Mouse (Mus musculus) intestine, postnatal 0 days (tissue): ENCODE measurements around the gene Kcnq5. TPM values are rescaled to one million over a fixed set of nuclear protein-coding genes. Genes with fewer than 3 reads are reported as not detected.

ENCODE experiments used
- ATAC-seq: fragments of 200-750 bp; cut with Nextera tagmentation; 2 replicates; pipeline ENCODE4 v1.8.0; 2017; ENCODE audit warnings: mild to moderate bottlenecking, moderate TSS enrichment, moderate library complexity
- H3K27ac ChIP-seq: fragments of 300-500 bp; sonication (generic); 2 replicates; pipeline ENCODE4 v1.5.1; 2014; ENCODE audit warnings: mild to moderate bottlenecking, low read depth, low read length, moderate library complexity
- H3K27me3 ChIP-seq: fragments of 300-500 bp; sonication (generic); replicated peaks from 2 replicates; pipeline ENCODE4 v1.6.1; 2014; ENCODE audit warnings: low read length, mixed read lengths; ENCODE audit not compliant: control insufficient read depth, insufficient read depth
- H3K36me3 ChIP-seq: fragments of 300-500 bp; sonication (generic); 2 replicates; pipeline ENCODE4 v1.6.1; 2014; ENCODE audit warnings: mild to moderate bottlenecking, moderate library complexity; ENCODE audit not compliant: control insufficient read depth, insufficient read depth
- H3K4me1 ChIP-seq: fragments of 300-500 bp; sonication (generic); replicated peaks from 2 replicates; pipeline ENCODE4 v1.6.1; 2014; ENCODE audit warnings: antibody characterized with exemption, low read length, mixed read lengths; ENCODE audit not compliant: control insufficient read depth, insufficient read depth
- H3K4me2 ChIP-seq: fragments of 300-500 bp; sonication (generic); replicated peaks from 2 replicates; pipeline ENCODE4 v1.6.1; 2014; ENCODE audit warnings: low read depth, mild to moderate bottlenecking, moderate library complexity
- H3K4me3 ChIP-seq: fragments of 300-500 bp; sonication (generic); 2 replicates; pipeline ENCODE4 v1.5.1; 2014; ENCODE audit warnings: low read depth, low read length
- H3K9ac ChIP-seq: fragments of 300-500 bp; sonication (generic); 2 replicates; pipeline ENCODE4 v1.6.1; 2014; ENCODE audit warnings: mild to moderate bottlenecking, low read depth, low read length
- H3K9me3 ChIP-seq: fragments of 300-500 bp; sonication (generic); 2 replicates; pipeline ENCODE4 v1.6.1; 2016; ENCODE audit warnings: mixed run types; ENCODE audit not compliant: control insufficient read depth
- CTCF ChIP-seq: sonication (generic); IDR thresholded peaks from 2 replicates; pipeline ENCODE4 v1.5.1; 2016; ENCODE audit warnings: low read depth, mild to moderate bottlenecking, control low read depth, antibody characterized with exemption, moderate library complexity
- WGBS: fragments of 180-500 bp; shearing (Covaris S2); extraction: QIAGEN DNeasy Blood & Tissue Kit; methylation state at CpG from one replicate; pipeline ENCODE4 v1.1.7; 2014; 5-methylcytosine and 5-hydroxymethylcytosine counted together
- polyA plus RNA-seq: library from polyadenylated mRNA; unstranded; fragments of >200 nt; fragmentation: Nextera tagmentation; extraction: Ambion mirVana; gene quantifications from 2 replicates; pipeline ENCODE4 v1.2.1, GENCODE M21; 2015

Kcnq5 gene
- polyA plus RNA-seq, 1 experiment from 2014 or later = 0.40 TPM

GRCm38 (mm10) chr1:21820066-21820630 is 141.6 kb downstream of the Kcnq5 start:
- Histone ChIP-seq H3K9ac (no peak overlapping the region), H3K4me3 (no peak overlapping the region), H3K9me3 (no peaks in the 10 kb centered on the region), H3K27me3 (no peaks in the 10 kb centered on the region), H3K27ac (no peak overlapping the region), H3K4me2 (no peak overlapping the region), H3K4me1 (no peaks in the 10 kb centered on the region), H3K36me3 (no peaks in the 10 kb centered on the region)
- WGBS = 80% methylated on average over 10 of the region's 10 CpGs
- no peak for ATAC-seq
- no peak for TF ChIP-seq CTCF

- Histone ChIP-seq H3K4me2 (no peak overlapping the region), H3K9ac (no peak overlapping the region), H3K36me3 (no peaks in the 10 kb centered on the region), H3K4me1 (no peaks in the 10 kb centered on the region), H3K27ac (no peak overlapping the region), H3K4me3 (no peak overlapping the region), H3K27me3 (no peaks in the 10 kb centered on the region), H3K9me3 (no peaks in the 10 kb centered on the region)
- ATAC-seq = no peak
- TF ChIP-seq CTCF = no peak
- WGBS = 80% methylated on average over 2 of the region's 2 CpGs
Measured at GRCm38 (mm10) chr1:21805064-21805463, 156.7 kb downstream of the Kcnq5 start.

- Histone ChIP-seq H3K9ac (no peak overlapping the region), H3K27ac (no peak overlapping the region), H3K9me3 (no peaks in the 10 kb centered on the region), H3K4me1 (no peaks in the 10 kb centered on the region), H3K4me3 (no peak overlapping the region), H3K36me3 (no peaks in the 10 kb centered on the region), H3K27me3 (no peaks in the 10 kb centered on the region), H3K4me2 (no peak overlapping the region)
- no peak for TF ChIP-seq CTCF
- ATAC-seq = no peak
- 72% methylated on average over 2 of the region's 2 CpGs for WGBS
Measured at GRCm38 (mm10) chr1:21804477-21804866, 157.3 kb downstream of the Kcnq5 start.

GRCm38 (mm10) chr1:21803751-21804476 is 157.8 kb downstream of the Kcnq5 start:
- H3K4me1 ChIP-seq = no peaks in the 10 kb centered on the region
- H3K4me3 ChIP-seq = no peak overlapping the region
- no peak for TF ChIP-seq CTCF
- ATAC-seq = no peak
- no peaks in the 10 kb centered on the region for H3K9me3 ChIP-seq
- no peak overlapping the region for H3K9ac ChIP-seq
- H3K27ac ChIP-seq = no peak overlapping the region
- H3K4me2 ChIP-seq = no peak overlapping the region
- WGBS = 82% methylated on average over 5 of the region's 5 CpGs
- H3K36me3 ChIP-seq = no peaks in the 10 kb centered on the region
- H3K27me3 ChIP-seq = no peaks in the 10 kb centered on the region

GRCm38 (mm10) chr1:21780746-21781145 is 181.0 kb downstream of the Kcnq5 start:
- no peak for ATAC-seq
- TF ChIP-seq CTCF = no peak

GRCm38 (mm10) chr1:21777560-21777959 is 184.2 kb downstream of the Kcnq5 start:
- no peaks in the 10 kb centered on the region for H3K4me1 ChIP-seq
- 53% methylated on average over 5 of the region's 5 CpGs for WGBS
- TF ChIP-seq CTCF = no peak
- ATAC-seq = no peak
- no peak overlapping the region for H3K9ac ChIP-seq
- no peak overlapping the region for H3K4me3 ChIP-seq
- H3K27ac ChIP-seq = no peak overlapping the region
- H3K36me3 ChIP-seq = no peaks in the 10 kb centered on the region
- no peak overlapping the region for H3K4me2 ChIP-seq
- H3K27me3 ChIP-seq = no peaks in the 10 kb centered on the region
- no peaks in the 10 kb centered on the region for H3K9me3 ChIP-seq

More at GRCm38 (mm10) chr1:21780746-21781145, 181.0 kb downstream of the Kcnq5 start:
- no peaks in the 10 kb centered on the region for H3K36me3 ChIP-seq
- no peaks in the 10 kb centered on the region for H3K4me1 ChIP-seq
- H3K9me3 ChIP-seq = no peaks in the 10 kb centered on the region
- no peak overlapping the region for H3K4me2 ChIP-seq
- no peak overlapping the region for H3K27ac ChIP-seq
- H3K4me3 ChIP-seq = no peak overlapping the region
- no peak overlapping the region for H3K9ac ChIP-seq
- H3K27me3 ChIP-seq = no peaks in the 10 kb centered on the region
- 78% methylated on average over 5 of the region's 5 CpGs for WGBS
